Mouse (Mus musculus) thymus, adult 2 months (tissue): ENCODE data around the gene Crmp1. TPM values are rescaled to one million over a fixed set of nuclear protein-coding genes. Genes with fewer than 3 reads are reported as not detected.

ENCODE experiments used
- DNase-seq: peaks from one replicate; pipeline ENCODE4 v3.0.0; 2021
- H3K27ac ChIP-seq: fragments of 200-500 bp; 2 replicates; pipeline ENCODE4 v1.5.1; 2012; ENCODE audit warnings: low read length, control low read depth; ENCODE audit not compliant: control insufficient read depth, insufficient read depth
- H3K27me3 ChIP-seq: fragments of 200-500 bp; 2 replicates; pipeline ENCODE4 v1.6.1; 2012; ENCODE audit warnings: mild to moderate bottlenecking, low read length, moderate library complexity, mixed read lengths; ENCODE audit not compliant: control insufficient read depth, insufficient read depth
- H3K36me3 ChIP-seq: fragments of 200-500 bp; 2 replicates; pipeline ENCODE4 v1.6.1; 2012; ENCODE audit warnings: mild to moderate bottlenecking, low read length, moderate library complexity; ENCODE audit not compliant: control insufficient read depth, insufficient read depth
- H3K4me1 ChIP-seq: fragments of 200-500 bp; replicated peaks from 2 replicates; pipeline ENCODE4 v1.6.1; 2012; ENCODE audit warnings: low read length; ENCODE audit not compliant: control insufficient read depth, insufficient read depth
- H3K4me3 ChIP-seq: fragments of 200-500 bp; 2 replicates; pipeline ENCODE4 v1.5.1; 2012; ENCODE audit warnings: mild to moderate bottlenecking, low read length, control low read depth, moderate library complexity; ENCODE audit not compliant: control insufficient read depth, insufficient read depth
- CTCF ChIP-seq: fragments of 200-500 bp; IDR thresholded peaks from 2 replicates; pipeline ENCODE4 v1.5.1; 2012; ENCODE audit warnings: mild to moderate bottlenecking, control low read depth, low read length, moderate library complexity, borderline replicate concordance; ENCODE audit not compliant: control insufficient read depth, poor library complexity, insufficient read depth; ENCODE audit errors: extremely low read depth
- POLR2A ChIP-seq: fragments of 200-500 bp; IDR thresholded peaks from 2 replicates; pipeline ENCODE4 v1.6.1; 2012; ENCODE audit warnings: mild to moderate bottlenecking, low read length, control low read depth, moderate library complexity; ENCODE audit not compliant: control insufficient read depth, poor library complexity, insufficient read depth; ENCODE audit errors: extremely low read depth
- WGBS: fragments of 180-500 bp; shearing (Covaris S2); methylation state at CpG from one replicate; pipeline ENCODE4 v1.1.7; 2018; 5-methylcytosine and 5-hydroxymethylcytosine counted together
- polyA plus RNA-seq: library from polyadenylated mRNA; depleted of rRNA; stranded (reverse); fragments of >200 nt; gene quantifications from 2 replicates; pipeline ENCODE4 v1.2.3, GENCODE M21; 2012

Crmp1 gene
- polyA plus RNA-seq, 1 experiment, result 2.8 TPM

DNA sequence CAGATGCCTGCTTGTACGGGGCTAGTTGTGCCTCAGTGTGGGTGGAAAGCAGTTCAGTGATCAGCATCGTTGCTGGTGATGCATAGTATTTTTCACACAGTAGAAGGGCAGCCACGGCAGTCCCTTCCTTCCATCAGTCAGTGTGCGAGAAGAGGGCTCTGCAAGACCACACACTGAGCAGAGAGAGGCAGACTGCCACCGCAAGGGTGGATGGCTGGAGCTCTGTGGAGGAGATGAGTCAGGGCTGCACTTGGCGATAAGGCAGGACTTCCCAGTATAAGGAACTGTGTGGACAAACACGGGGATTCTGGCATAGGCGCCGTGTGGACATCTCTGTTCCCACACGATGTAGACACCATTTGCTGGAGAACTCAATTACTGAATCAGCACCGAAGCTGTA is 39.3 kb downstream of the Crmp1 start:
- Histone ChIP-seq H3K27ac (no peak overlapping the region), H3K27me3 (no peaks in the 10 kb centered on the region; the same call in 1 of the 2 replicates), H3K4me3 (no peak overlapping the region), H3K36me3 (no peaks in the 10 kb centered on the region), H3K4me1 (no peaks in the 10 kb centered on the region)
- no peak for DNase-seq
- WGBS, result 93% methylated on average over 11 of the region's 11 CpGs
- TF ChIP-seq POLR2A (no peak), CTCF (no peak)

GRCm38 (mm10) chr5:37288374-37288773 is 46.6 kb downstream of the Crmp1 start:
- DNase-seq, result peak; percentile 48
- H3K27ac ChIP-seq, result no peak overlapping the region
- no peak overlapping the region for H3K4me3 ChIP-seq
- H3K27me3 ChIP-seq, result no peaks in the 10 kb centered on the region
- no peaks in the 10 kb centered on the region for H3K36me3 ChIP-seq
- peaks cover 11% of the 10 kb centered on the region for H3K4me1 ChIP-seq
- WGBS, result 76% methylated on average over 3 of the region's 3 CpGs
- TF ChIP-seq POLR2A (no peak), CTCF (peak; percentile 52; the same call in 1 of the 2 replicates)

DNA sequence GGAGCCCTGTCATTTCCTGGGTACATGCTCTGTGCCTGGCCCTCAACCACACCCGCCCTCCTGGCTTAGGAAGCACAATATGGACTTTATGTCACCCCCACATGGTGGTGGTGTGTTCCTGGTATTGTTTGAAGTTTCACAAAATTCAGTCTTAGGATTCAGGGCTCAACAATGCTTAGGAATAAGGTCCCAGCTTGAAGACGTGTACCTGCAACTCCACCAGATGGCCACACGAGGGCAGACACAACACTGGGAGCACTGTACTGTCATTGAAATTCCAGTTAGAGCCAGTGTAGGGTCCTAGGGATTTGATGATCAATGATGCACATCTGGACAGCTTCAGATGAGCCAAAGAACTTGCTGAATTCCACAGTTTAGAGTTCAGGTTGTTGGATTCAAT is 47.5 kb downstream of the Crmp1 start:
- Histone ChIP-seq H3K4me1 (peaks cover 11% of the 10 kb centered on the region), H3K27me3 (no peaks in the 10 kb centered on the region), H3K36me3 (no peaks in the 10 kb centered on the region), H3K27ac (no peak overlapping the region), H3K4me3 (no peak overlapping the region)
- TF ChIP-seq CTCF (no peak), POLR2A (no peak)
- DNase-seq, result peak; percentile 39
- WGBS, result 24% methylated on average over 3 of the region's 3 CpGs

- peaks cover 11% of the 10 kb centered on the region for H3K4me1 ChIP-seq
- peak; percentile 21 for DNase-seq
- TF ChIP-seq POLR2A (no peak), CTCF (peak; percentile 69)
- no peaks in the 10 kb centered on the region for H3K36me3 ChIP-seq
- H3K27ac ChIP-seq, result no peak overlapping the region
- H3K27me3 ChIP-seq, result no peaks in the 10 kb centered on the region
- no peak overlapping the region for H3K4me3 ChIP-seq
- 63% methylated on average over 9 of the region's 9 CpGs for WGBS
Observed at GRCm38 (mm10) chr5:37290983-37291382, 49.2 kb downstream of the Crmp1 start.

DNA sequence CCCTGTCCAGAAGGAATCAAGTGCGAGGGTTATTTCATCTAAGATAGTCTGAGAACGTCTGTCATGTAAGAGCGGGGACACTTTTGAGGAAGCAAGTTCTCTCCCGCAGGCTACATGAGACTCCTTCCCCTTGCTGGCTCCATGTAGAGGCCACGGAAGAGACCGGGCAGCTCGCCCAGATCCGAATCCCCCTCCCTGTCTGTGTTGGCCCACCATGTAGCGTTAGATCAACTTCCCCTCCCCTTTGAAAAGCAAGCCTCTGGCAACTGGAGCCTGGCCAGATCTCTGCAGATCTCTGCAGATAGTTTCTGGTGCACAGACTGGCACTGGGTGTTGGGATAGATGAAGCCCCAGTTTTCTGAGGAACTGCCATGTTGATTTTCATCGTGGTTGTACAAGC is 55.0 kb downstream of the Crmp1 start:
- no peak for DNase-seq
- H3K27ac ChIP-seq, result no peak overlapping the region
- 76% methylated on average over 10 of the region's 10 CpGs for WGBS
- no peaks in the 10 kb centered on the region for H3K36me3 ChIP-seq
- no peaks in the 10 kb centered on the region for H3K27me3 ChIP-seq
- TF ChIP-seq CTCF, result no peak
- no peak for TF ChIP-seq POLR2A
- H3K4me1 ChIP-seq, result no peaks in the 10 kb centered on the region
- H3K4me3 ChIP-seq, result no peak overlapping the region

- 27% methylated on average over 7 of the region's 7 CpGs for WGBS
- TF ChIP-seq POLR2A, result no peak
- no peak for TF ChIP-seq CTCF
- no peak for DNase-seq
Observed at GRCm38 (mm10) chr5:37298370-37298769, 56.6 kb downstream of the Crmp1 start.

GRCm38 (mm10) chr5:37310026-37310425 is 68.3 kb downstream of the Crmp1 start:
- Histone ChIP-seq H3K4me3 (no peak overlapping the region), H3K4me1 (no peaks in the 10 kb centered on the region), H3K36me3 (no peaks in the 10 kb centered on the region), H3K27me3 (no peaks in the 10 kb centered on the region), H3K27ac (no peak overlapping the region)
- DNase-seq, result no peak
- no peak for TF ChIP-seq POLR2A
- TF ChIP-seq CTCF, result no peak
- WGBS, result 93% methylated on average over 9 of the region's 9 CpGs

More at GRCm38 (mm10) chr5:37298370-37298769, 56.6 kb downstream of the Crmp1 start:
- Histone ChIP-seq H3K36me3 (no peaks in the 10 kb centered on the region), H3K27me3 (no peaks in the 10 kb centered on the region), H3K27ac (no peak overlapping the region), H3K4me3 (no peak overlapping the region), H3K4me1 (no peaks in the 10 kb centered on the region)
